Mouse (Mus musculus) urinary bladder, postnatal 36 days (tissue): Measurements from ENCODE around the gene Naa20.

Source experiments
- DNase-seq, 2 experiments: peaks; one replicate each; pipeline ENCODE4 v3.0.0; 2022; ENCODE audit warnings: low spot score in 2 of 2, mixed read lengths in 1 of 2

Gene Naa20

DNA sequence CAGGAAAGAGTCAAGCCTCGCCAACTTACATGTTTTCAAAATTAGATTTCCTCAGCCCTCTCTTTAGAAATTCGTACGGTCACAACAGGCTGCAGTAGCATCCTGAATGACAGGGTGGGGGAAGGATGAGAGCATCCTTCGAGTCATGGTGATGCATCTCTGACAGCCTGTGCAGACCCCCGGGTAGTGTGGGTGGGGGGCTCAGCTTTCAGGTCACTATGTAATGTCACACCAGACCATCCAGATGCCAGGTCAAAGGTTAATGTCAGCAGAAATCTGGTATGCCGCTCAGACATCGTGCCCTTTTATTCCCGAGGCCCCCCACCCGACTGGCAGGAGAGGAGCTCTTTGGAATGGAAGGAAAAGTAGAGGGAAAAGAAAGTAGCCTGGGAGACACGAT lies 48.3 kb downstream of the Naa20 start:
- no peak for DNase-seq

DNA sequence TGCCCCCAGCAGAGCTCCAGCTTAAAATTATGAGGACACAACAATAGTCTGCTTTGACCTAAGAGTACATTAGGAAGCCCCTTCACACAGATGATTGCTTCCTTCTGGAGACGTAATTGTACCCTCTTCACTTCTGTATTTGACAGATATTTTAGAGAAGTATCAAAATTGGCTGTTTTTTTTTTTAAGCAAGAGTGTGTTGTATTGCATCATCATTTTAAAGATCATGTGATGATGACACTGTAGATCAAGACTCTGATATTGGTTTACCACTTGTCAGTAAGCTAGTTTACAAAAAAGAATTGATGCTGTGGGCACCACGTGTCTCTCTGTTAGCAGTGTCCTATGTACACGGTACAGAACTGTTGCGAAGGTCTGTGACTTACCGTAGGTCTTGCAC lies 50.8 kb downstream of the Naa20 start:
- DNase-seq = no peak

DNA sequence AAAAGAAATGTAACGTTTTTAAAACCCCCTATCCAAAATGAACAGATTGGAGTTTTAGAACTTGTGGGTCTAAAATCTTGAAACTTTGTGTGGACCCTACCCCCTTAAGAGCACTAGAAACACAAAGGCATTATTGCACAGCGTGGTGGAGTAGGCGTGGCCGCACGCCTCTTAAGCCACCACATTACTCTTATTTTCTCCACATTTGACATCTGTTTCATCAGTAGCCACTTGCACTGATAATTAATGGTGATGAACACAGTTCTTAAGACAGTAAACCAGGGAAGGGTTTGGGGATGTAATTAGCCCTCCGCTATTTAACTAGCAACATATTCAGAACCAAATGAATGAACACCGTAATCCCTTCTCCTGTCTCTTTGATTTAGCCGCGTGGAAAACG lies 53.9 kb downstream of the Naa20 start:
- no peak for DNase-seq

DNA sequence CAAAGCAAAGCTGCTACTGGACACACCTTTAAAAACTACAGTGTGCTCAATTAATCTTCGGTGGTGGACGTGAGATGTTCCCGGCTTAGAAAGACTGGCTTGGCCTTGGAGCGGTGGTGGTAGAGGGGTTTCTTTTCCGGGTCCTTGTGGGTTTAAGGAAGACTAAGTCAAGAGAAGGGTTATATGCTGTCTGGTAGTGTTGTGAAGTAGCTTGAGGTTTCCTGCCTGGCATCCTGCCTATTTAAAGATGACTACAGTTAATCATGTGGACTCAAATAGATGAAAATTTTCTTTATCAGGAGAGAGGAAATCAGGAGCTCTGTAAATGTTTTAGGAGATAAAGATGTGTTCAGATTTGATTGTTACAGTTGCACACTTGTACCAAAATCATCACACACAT lies 54.4 kb downstream of the Naa20 start:
- DNase-seq = no peak

DNA sequence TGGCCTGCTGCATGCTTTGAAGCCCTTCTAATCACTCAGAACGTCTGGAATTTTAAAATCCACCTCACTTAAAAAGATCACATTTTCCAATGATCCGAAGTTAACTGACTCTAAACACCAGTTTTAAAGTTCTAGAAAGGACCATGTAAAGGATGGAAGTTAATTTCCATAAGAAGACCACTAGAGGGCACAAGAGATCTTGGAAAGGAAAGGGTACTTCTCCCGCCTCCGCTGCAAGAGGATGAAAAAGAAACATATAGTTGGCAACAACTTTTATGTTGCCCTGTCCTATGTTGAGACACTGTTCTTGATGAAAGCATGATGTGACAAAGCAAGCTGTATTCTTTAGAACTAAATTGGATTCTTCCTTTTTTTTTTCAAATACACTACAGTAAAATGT lies 55.6 kb downstream of the Naa20 start:
- no peak for DNase-seq

DNA sequence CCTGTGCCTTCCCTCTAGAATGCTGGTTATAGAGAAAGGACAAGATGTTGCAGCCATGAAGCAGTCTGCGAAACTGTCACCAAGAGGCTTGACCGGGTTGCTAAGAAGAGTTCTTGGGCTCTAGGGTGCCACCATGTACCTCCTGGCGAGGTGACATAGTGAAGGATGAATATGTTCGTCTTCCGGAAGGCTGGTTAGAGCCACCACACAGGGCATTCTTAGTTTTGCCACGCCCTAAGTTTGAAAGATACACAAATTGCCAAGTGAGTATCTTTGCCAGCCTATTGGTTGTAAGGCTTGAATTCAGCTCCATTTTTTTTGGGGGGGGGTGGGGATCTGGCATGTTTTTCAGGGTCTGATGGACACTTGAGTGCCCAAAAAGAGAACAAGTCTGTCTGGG lies 56.2 kb downstream of the Naa20 start:
- no peak for DNase-seq

DNA sequence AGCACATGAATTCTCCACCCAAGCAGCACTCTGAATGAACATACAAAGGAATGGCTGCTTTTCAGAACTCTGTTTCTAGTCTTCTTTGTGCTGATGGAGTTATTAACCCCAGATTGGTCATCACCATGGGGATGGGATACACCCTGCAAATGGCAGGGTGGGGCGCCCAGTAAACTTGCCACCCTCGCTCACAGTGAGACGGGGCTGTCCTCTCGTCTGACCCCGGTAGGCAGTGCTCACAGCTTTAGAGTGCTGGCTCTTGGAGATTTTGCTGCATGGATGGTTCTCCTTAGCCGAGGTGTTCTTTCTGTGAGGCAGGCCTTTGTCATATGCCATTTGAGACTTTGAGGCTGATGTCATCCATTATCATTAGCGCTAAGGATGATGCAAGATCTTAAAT lies 56.7 kb downstream of the Naa20 start:
- DNase-seq = no peak

DNA sequence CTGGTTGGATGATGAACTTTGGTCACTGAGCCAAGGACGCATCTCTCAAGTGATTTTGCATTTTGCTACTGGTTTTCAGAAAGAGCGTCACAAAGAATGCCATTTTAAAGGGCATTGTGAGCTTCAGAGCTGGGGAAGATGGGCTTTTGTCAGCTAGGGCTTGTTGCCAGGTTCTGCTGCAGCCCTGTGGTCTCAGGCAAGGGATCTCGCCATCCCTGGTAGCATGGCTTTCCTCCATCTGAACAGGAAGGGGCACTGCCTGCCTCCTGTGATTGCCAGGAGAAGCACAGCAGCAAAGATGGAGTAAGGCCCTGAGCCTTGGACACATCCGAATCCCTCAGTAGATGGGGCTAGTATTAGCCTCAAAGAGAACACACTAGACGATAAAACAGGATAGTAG lies 60.0 kb downstream of the Naa20 start:
- no peak for DNase-seq
